Mouse (Mus musculus): Measurements from ENCODE around the gene Hdac1. TPM values are rescaled to one million over a fixed set of nuclear protein-coding genes. Genes with fewer than 3 reads are reported as not detected.
"Not testable (repeated sequence)": the region's sequence is repeated elsewhere in the genome, so short reads cannot be mapped to it uniquely, and the experiment has no call there.

Hdac1 gene
- polyA plus RNA-seq, 1 experiment = 55.1 TPM

DNA sequence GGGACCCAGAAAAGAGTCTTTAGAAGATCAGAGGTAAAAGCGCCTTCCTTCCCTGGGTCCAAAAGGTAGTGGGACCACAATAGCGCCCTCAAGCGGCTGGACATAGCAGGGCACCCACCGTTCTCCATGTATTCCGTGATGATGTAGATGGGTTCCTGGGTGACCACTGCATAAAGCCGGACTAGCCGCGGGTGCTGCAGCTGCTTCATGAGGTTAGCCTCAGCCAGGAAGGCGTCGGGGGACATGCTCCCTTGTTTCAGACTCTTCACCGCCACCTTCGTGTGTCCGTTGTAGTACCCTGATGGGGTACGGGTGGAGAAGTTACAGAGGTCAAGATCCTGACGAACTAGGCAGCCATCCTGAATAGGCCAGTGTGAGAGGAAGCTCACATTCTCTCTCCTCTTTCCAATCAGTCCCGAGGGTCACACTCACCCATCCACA lies 12.9 kb upstream of the Hdac1 start:
- peak in 1 of 2 experiments; percentile 27 for DNase-seq (ENCODE audit: low read depth in 1 of 2, low spot score in 2 of 2)
- Histone ChIP-seq H3K27ac (ENCODE audit: insufficient read depth, low read length) (no peak overlapping the region), H3K4me3 (ENCODE audit: extremely low read depth, insufficient read depth, insufficient read length) (peak overlapping the region; percentile 69; the same call in 1 of the 2 replicates), H3K36me3 (ENCODE audit: control insufficient read depth, insufficient read depth, low read length) (0 out of 2 replicates have a peak, but pooled peaks cover 1% of the 10 kb centered on the region), H3K27me3 (ENCODE audit: control insufficient read depth, insufficient read depth, low read length) (no peaks in the 10 kb centered on the region), H3K4me1 (ENCODE audit: control insufficient read depth, insufficient read depth, insufficient read length) (peaks cover 24% of the 10 kb centered on the region; the same call in 1 of the 2 replicates)
- WGBS = 33% methylated on average over 16 of the region's 16 CpGs
- no peak for TF ChIP-seq POLR2A (IDR thresholded peaks at IDR 0.05; ENCODE audit: low read depth, low read length)
- TF ChIP-seq CTCF (IDR thresholded peaks at IDR 0.05; ENCODE audit: extremely low read depth, insufficient read depth, insufficient read length, insufficient replicate concordance) = peak; percentile 37; the same call in 1 of the 2 replicates

GRCm38 (mm10) chr4:129554512-129554911 lies 12.0 kb upstream of the Hdac1 start:
- 86% methylated on average over 4 of the region's 6 CpGs for WGBS
- H3K4me1 ChIP-seq (ENCODE audit: control insufficient read depth, insufficient read depth, insufficient read length) = peaks cover 24% of the 10 kb centered on the region; the same call in 1 of the 2 replicates
- not testable (repeated sequence) for H3K27me3 ChIP-seq (ENCODE audit: control insufficient read depth, insufficient read depth, low read length); H3K36me3 ChIP-seq (ENCODE audit: control insufficient read depth, insufficient read depth, low read length); H3K27ac ChIP-seq (ENCODE audit: insufficient read depth, low read length); DNase-seq (ENCODE audit: low read depth in 1 of 2, low spot score in 2 of 2); H3K4me3 ChIP-seq (ENCODE audit: extremely low read depth, insufficient read depth, insufficient read length)

GRCm38 (mm10) chr4:129550295-129550694 lies 7.8 kb upstream of the Hdac1 start:
- H3K4me1 ChIP-seq (ENCODE audit: control insufficient read depth, insufficient read depth, insufficient read length) = no peaks in the 10 kb centered on the region
- no peaks in the 10 kb centered on the region for H3K27me3 ChIP-seq (ENCODE audit: control insufficient read depth, insufficient read depth, low read length)
- H3K4me3 ChIP-seq (ENCODE audit: extremely low read depth, insufficient read depth, insufficient read length) = no peak overlapping the region
- WGBS = 86% methylated on average over 1 of the region's 1 CpGs
- TF ChIP-seq CTCF (IDR thresholded peaks at IDR 0.05; ENCODE audit: extremely low read depth, insufficient read depth, insufficient read length, insufficient replicate concordance) = no peak
- no peak for TF ChIP-seq POLR2A (IDR thresholded peaks at IDR 0.05; ENCODE audit: low read depth, low read length)
- 0 out of 2 replicates have a peak, but pooled peaks cover 3% of the 10 kb centered on the region for H3K36me3 ChIP-seq (ENCODE audit: control insufficient read depth, insufficient read depth, low read length)
- no peak for DNase-seq (ENCODE audit: low read depth in 1 of 2, low spot score in 2 of 2)
- no peak overlapping the region for H3K27ac ChIP-seq (ENCODE audit: insufficient read depth, low read length)

GRCm38 (mm10) chr4:129549306-129549705 lies 6.8 kb upstream of the Hdac1 start:
- Histone ChIP-seq H3K36me3 (ENCODE audit: control insufficient read depth, insufficient read depth, low read length) (0 out of 2 replicates have a peak, but pooled peaks cover 3% of the 10 kb centered on the region), H3K27ac (ENCODE audit: insufficient read depth, low read length) (no peak overlapping the region), H3K4me1 (ENCODE audit: control insufficient read depth, insufficient read depth, insufficient read length) (no peaks in the 10 kb centered on the region), H3K4me3 (ENCODE audit: extremely low read depth, insufficient read depth, insufficient read length) (no peak overlapping the region), H3K27me3 (ENCODE audit: control insufficient read depth, insufficient read depth, low read length) (no peaks in the 10 kb centered on the region)
- WGBS = 86% methylated on average over 2 of the region's 2 CpGs
- peak in 1 of 2 experiments; percentile 59 for DNase-seq (ENCODE audit: low read depth in 1 of 2, low spot score in 2 of 2)
- no peak for TF ChIP-seq CTCF (IDR thresholded peaks at IDR 0.05; ENCODE audit: extremely low read depth, insufficient read depth, insufficient read length, insufficient replicate concordance)
- no peak for TF ChIP-seq POLR2A (IDR thresholded peaks at IDR 0.05; ENCODE audit: low read depth, low read length)

- not testable (repeated sequence) for H3K27me3 ChIP-seq (ENCODE audit: control insufficient read depth, insufficient read depth, low read length); H3K4me3 ChIP-seq (ENCODE audit: extremely low read depth, insufficient read depth, insufficient read length); H3K4me1 ChIP-seq (ENCODE audit: control insufficient read depth, insufficient read depth, insufficient read length); H3K36me3 ChIP-seq (ENCODE audit: control insufficient read depth, insufficient read depth, low read length); DNase-seq (ENCODE audit: low read depth in 1 of 2, low spot score in 2 of 2); H3K27ac ChIP-seq (ENCODE audit: insufficient read depth, low read length)
- WGBS = 71% methylated on average over 4 of the region's 4 CpGs
These were observed 5.1 kb upstream of the Hdac1 start for GRCm38 (mm10) chr4:129547631-129548030.

- Histone ChIP-seq H3K27me3 (ENCODE audit: control insufficient read depth, insufficient read depth, low read length) (no peaks in the 10 kb centered on the region), H3K4me3 (ENCODE audit: extremely low read depth, insufficient read depth, insufficient read length) (no peak overlapping the region), H3K36me3 (ENCODE audit: control insufficient read depth, insufficient read depth, low read length) (0 out of 2 replicates have a peak, but pooled peaks cover 2% of the 10 kb centered on the region), H3K27ac (ENCODE audit: insufficient read depth, low read length) (no peak overlapping the region), H3K4me1 (ENCODE audit: control insufficient read depth, insufficient read depth, insufficient read length) (peaks cover 7% of the 10 kb centered on the region; the same call in 1 of the 2 replicates)
- DNase-seq (ENCODE audit: low read depth in 1 of 2, low spot score in 2 of 2) = no peak
- TF ChIP-seq CTCF (IDR thresholded peaks at IDR 0.05; ENCODE audit: extremely low read depth, insufficient read depth, insufficient read length, insufficient replicate concordance) (no peak), POLR2A (IDR thresholded peaks at IDR 0.05; ENCODE audit: low read depth, low read length) (no peak)
- WGBS = 94% methylated on average over 4 of the region's 4 CpGs
These were observed 1.6 kb upstream of the Hdac1 start for GRCm38 (mm10) chr4:129544106-129544505.

GRCm38 (mm10) chr4:129541868-129542591 lies 483 bp downstream of the Hdac1 start:
- TF ChIP-seq POLR2A (IDR thresholded peaks at IDR 0.05; ENCODE audit: low read depth, low read length) = no peak
- TF ChIP-seq CTCF (IDR thresholded peaks at IDR 0.05; ENCODE audit: extremely low read depth, insufficient read depth, insufficient read length, insufficient replicate concordance) = no peak
- peak overlapping the region; percentile 89 for H3K4me3 ChIP-seq (ENCODE audit: extremely low read depth, insufficient read depth, insufficient read length)
- peak in 1 of 2 experiments; percentile 30 for DNase-seq (ENCODE audit: low read depth in 1 of 2, low spot score in 2 of 2)
- WGBS = 2% methylated on average over 30 of the region's 30 CpGs
- H3K27me3 ChIP-seq (ENCODE audit: control insufficient read depth, insufficient read depth, low read length) = no peaks in the 10 kb centered on the region
- H3K27ac ChIP-seq (ENCODE audit: insufficient read depth, low read length) = peak overlapping the region; percentile 80
- no peaks in the 10 kb centered on the region for H3K36me3 ChIP-seq (ENCODE audit: control insufficient read depth, insufficient read depth, low read length)
- H3K4me1 ChIP-seq (ENCODE audit: control insufficient read depth, insufficient read depth, insufficient read length) = peaks cover 7% of the 10 kb centered on the region; the same call in 1 of the 2 replicates
